Mouse (Mus musculus) forebrain, postnatal 0 days (tissue): ENCODE measurements around the gene Zfp148. TPM values are rescaled to one million over a fixed set of nuclear protein-coding genes. Genes with fewer than 3 reads are reported as not detected.

Experiments used
- ATAC-seq: fragments of 200-750 bp; cut with Nextera tagmentation; 2 replicates; pipeline ENCODE4 v1.8.0; 2017; ENCODE audit warnings: mild to moderate bottlenecking, moderate library complexity
- DNase-seq: peaks from one replicate; pipeline ENCODE4 v3.0.0-alpha.2; 2015
- H3K27ac ChIP-seq: fragments of 300-500 bp; sonication (generic); 2 replicates; pipeline ENCODE4 v1.5.1; 2014; ENCODE audit warnings: low read depth, mild to moderate bottlenecking, antibody characterized with exemption, low read length, moderate library complexity, mixed read lengths
- H3K27me3 ChIP-seq: fragments of 300-500 bp; sonication (generic); 2 replicates; pipeline ENCODE4 v1.6.1; 2014; ENCODE audit warnings: mild to moderate bottlenecking, low read length, mixed read lengths; ENCODE audit not compliant: insufficient read depth
- H3K36me3 ChIP-seq: fragments of 300-500 bp; sonication (generic); 2 replicates; pipeline ENCODE4 v1.6.1; 2014; ENCODE audit warnings: mild to moderate bottlenecking, moderate library complexity; ENCODE audit not compliant: insufficient read depth
- H3K4me1 ChIP-seq: fragments of 300-500 bp; sonication (generic); 2 replicates; pipeline ENCODE4 v1.6.1; 2014; ENCODE audit warnings: antibody characterized with exemption; ENCODE audit not compliant: insufficient read depth
- H3K4me2 ChIP-seq: fragments of 300-500 bp; sonication (generic); 2 replicates; pipeline ENCODE4 v1.6.1; 2014; ENCODE audit warnings: low read depth, mild to moderate bottlenecking, moderate library complexity
- H3K4me3 ChIP-seq: fragments of 300-500 bp; sonication (generic); 2 replicates; pipeline ENCODE4 v1.5.1; 2014; ENCODE audit warnings: low read depth, low read length, mixed read lengths
- H3K9ac ChIP-seq: fragments of 300-500 bp; sonication (generic); 2 replicates; pipeline ENCODE4 v1.6.1; 2014; ENCODE audit warnings: mild to moderate bottlenecking
- H3K9me3 ChIP-seq: fragments of 300-500 bp; sonication (generic); 2 replicates; pipeline ENCODE4 v1.6.1; 2016; ENCODE audit warnings: low read length
- CTCF ChIP-seq: sonication (generic); IDR thresholded peaks from 2 replicates; pipeline ENCODE4 v1.5.1; 2016; ENCODE audit warnings: antibody characterized with exemption, control low read depth, low read depth
- WGBS: fragments of 180-500 bp; shearing (Covaris S2); extraction: QIAGEN DNeasy Blood & Tissue Kit; methylation state at CpG from one replicate; pipeline ENCODE4 v1.1.7; 2014; 5-methylcytosine and 5-hydroxymethylcytosine counted together
- polyA plus RNA-seq: library from polyadenylated mRNA; unstranded; fragments of >200 nt; fragmentation: Nextera tagmentation; extraction: Ambion mirVana; gene quantifications from 2 replicates; pipeline ENCODE4 v1.2.1, GENCODE M21; 2015
- total RNA-seq: library from RNA; depleted of rRNA; stranded (reverse); fragments of >200 nt; gene quantifications from 2 replicates; pipeline ENCODE4 v1.2.3, GENCODE M21; 2014; rRNA removed

Zfp148 gene
- total and polyA plus RNA-seq, 2 experiments from 2014 or later = 54.0 to 59.2 TPM

GRCm38 (mm10) chr16:33553689-33554342 is 173.2 kb downstream of the Zfp148 start:
- Histone ChIP-seq H3K4me3 (no peak overlapping the region), H3K4me2 (no peak overlapping the region), H3K27me3 (no peaks in the 10 kb centered on the region), H3K9me3 (no peaks in the 10 kb centered on the region), H3K9ac (no peak overlapping the region), H3K36me3 (no peaks in the 10 kb centered on the region), H3K27ac (no peak overlapping the region), H3K4me1 (no peaks in the 10 kb centered on the region)
- no peak for TF ChIP-seq CTCF
- DNase-seq (peak; percentile 46), ATAC-seq (peak; percentile 91)
- WGBS = 56% methylated on average over 9 of the region's 9 CpGs

Other genes starting within 250 kb of the Zfp148 start
- gene Osbpl11, start 195.8 kb upstream of the Zfp148 start, total RNA-seq = 23.5 and 24.8 TPM in 2 replicates
- 9.0 and 13.3 TPM in 2 replicates for gene Osbpl11, start 195.8 kb upstream of the Zfp148 start, polyA plus RNA-seq
- 91.1 and 108 TPM in 2 replicates for gene Snx4, start 129.4 kb upstream of the Zfp148 start, total RNA-seq
- gene Snx4, start 129.4 kb upstream of the Zfp148 start, polyA plus RNA-seq = 93.5 and 95.4 TPM in 2 replicates
- 1.1 and 2.1 TPM in 2 replicates for gene Slc12a8, start 136.5 kb downstream of the Zfp148 start, total RNA-seq
- 1.1 and 1.4 TPM in 2 replicates for gene Slc12a8, start 136.5 kb downstream of the Zfp148 start, polyA plus RNA-seq